Mouse (Mus musculus) cerebellum, adult 9-10 months (tissue): ENCODE results near the gene Tmem201.

Source experiments
- DNase-seq: peaks from one replicate; pipeline ENCODE4 v3.0.0; 2022

Tmem201 gene

DNA sequence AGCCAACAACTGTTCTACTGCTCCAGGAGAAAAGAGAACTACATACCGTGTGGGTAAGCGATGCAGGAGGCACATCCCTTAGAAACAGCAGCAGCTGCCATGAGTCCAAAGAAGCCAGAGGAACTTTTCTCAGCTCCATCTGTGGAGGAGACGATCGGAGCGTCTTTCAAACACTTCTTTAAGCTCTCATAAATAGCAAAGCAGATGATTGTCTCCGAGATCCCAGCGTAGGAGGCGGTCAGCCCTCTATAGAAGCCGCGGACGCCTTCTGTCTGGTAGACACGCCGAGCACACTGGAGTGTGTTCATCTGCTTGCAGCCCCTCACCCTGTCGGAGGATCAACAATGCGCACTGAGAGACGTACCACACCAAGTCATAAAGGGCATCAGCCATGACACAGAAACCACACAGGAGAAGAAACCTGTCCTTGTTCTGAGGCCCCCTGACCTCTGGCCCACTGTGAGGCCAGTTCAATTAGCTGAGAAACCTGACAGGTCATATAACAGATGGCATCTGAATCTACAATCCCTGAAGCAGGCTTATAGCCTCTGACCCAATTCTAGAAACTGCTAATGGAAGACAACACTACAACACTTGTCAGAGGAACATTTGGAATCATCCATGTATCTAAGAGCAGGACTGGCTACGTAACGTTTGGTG is 11.3 kb upstream of the Tmem201 start:
- DNase-seq, result no peak

- DNase-seq, result no peak
These were observed 6.3 kb upstream of the Tmem201 start for GRCm38 (mm10) chr4:149744119-149744518.

DNA sequence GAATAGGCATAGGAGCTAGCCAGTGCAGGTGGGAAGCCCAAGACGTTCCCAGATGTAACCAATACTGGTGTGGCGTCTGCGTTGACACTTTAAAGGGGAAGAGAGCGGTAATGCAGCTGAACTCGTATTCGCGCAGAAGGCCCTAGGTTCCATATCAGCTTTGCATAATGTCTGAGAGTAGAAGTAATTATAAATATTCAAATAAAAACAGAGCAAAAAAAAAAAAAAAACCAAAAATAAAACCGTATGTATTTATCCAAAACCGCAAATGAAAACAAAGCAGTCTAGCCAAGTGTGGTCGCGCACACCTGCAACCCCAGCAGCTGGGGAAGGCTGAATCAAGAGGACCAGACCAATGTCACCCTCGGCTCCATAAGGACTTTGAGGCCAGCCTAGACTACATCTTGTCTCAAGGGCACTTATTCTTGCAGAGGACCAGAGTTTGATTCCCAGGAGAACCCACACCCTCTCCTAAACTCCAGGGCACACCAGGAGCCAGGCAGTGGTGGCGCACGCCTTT is 4.2 kb upstream of the Tmem201 start:
- no peak for DNase-seq

DNA sequence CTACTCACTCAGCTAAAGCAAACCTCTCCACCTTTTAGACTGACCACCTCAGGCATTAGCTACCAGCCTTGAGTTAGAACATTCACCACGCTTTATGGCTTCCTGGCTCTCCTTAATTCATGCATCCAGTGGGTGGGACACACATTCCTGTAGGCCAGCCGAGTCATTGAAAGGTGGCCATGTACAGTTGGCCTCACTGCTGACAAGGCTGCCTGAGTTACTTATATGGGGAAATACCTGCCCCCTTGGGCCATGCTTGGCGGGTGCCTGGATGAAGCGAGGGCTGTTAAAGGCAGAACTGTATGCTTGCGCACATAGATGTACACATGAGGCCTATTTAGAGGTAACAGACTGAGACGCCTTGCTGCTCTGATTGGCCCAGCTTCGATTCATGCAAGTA is 2.5 kb upstream of the Tmem201 start:
- DNase-seq, result peak; percentile 27

DNA sequence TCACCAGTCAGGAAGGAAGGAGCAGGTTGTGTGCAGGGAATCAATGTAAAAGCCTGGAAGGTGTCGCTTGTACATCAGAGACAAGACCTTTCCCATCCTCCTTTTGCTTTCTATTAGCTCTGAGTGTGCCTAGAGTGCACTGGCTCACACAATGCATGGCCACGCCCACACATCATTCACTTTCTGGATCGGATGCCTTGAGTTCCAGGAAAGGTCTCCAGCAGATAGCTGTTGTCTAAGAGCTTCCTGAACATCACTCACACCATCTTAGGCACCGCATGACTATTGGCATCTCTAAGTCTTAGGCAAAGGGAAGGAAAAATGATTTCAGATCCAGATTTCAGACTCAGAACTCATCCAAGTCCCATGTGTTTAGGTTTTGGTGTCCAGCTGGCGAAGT is 1.6 kb upstream of the Tmem201 start:
- DNase-seq, result peak; percentile 55

GRCm38 (mm10) chr4:149736581-149736980 is 1.3 kb downstream of the Tmem201 start:
- peak; percentile 97 for DNase-seq

DNA sequence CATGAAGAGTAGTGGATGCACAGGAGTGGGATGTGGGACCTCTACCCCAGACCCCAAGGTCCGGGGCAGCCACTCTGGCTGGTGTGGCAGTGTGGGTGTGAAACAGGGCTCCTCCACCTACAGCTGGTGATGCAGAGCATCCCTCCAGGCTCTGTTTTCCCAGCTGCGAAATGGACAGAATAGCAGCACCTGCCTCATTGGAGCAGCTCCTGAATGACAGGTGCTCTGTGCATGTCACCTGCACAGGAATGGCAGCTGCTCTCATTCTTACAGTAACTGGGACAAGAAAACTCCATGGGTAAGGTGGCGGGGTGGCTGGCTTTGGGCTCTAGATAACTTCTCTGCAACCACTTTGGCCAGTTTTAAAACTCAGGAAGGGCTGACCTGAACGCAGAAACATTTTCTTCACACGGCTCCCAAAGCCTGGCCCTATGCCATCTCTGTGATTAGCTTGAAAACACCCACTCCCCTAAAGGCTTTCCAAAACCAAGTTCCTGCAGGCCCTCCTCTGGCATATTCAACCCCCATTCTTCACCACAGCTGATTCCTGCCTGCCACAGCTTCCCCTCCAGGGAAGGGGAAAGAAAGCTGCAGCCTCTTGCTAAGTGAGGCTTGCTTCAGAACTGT is 2.1 kb downstream of the Tmem201 start:
- DNase-seq, result peak; percentile 71

DNA sequence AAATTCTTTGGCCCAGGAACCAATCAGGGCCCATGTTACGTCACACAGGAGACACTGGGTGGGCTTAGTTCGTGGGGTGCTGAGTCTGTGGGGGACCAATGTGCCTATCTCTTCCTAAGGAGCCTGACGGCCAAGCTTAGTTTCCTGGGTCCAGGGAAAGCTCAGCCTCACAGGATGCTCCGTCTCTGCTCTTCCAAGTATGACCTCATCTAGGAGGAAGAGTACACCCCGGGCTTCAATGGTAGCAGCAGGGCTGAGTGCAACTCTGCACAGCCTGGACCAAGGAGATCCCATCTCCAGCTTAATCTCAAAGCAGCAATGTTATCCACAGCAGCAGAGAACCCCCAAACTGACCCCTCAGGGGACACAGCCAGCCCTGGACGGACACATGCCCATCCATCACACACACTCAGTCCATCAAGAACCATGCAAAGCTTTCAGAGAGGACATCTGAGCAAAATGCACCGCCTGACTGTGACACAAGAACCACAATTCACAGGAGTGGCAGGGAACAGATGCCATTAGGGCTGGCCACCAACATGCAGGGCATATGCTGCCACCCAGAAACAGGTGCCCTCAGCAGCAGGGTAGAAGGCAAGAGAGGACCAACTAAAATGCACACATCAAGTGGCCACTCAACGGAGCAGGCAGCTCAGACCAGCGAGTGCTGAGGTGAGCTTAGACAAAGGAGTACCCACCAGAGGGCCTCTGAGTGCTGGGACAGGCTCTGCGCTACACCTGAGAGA is 2.9 kb downstream of the Tmem201 start:
- peak; percentile 94 for DNase-seq

- peak; percentile 65 for DNase-seq
These were observed 3.6 kb downstream of the Tmem201 start for GRCm38 (mm10) chr4:149734246-149734645.

DNA sequence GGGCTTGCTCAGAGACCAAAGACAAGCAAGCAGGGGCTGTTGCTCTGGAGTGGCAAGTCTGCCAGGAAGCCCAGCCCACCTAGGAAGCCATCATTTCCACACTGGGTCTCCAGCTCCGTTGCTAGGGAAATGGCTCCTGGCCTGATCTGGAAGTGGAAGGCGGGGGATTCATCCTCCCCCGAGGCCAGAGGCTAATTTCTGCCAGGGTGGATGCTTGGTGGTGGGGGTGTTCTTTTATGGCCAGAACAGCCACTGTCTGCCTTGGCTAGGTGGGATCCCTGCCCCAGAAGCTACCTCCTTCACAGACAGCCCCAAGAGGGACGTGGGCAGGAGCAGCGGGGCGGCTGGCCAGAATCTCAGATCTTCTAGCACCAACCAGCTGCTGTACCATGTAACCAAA is 4.1 kb downstream of the Tmem201 start:
- DNase-seq, result no peak

DNA sequence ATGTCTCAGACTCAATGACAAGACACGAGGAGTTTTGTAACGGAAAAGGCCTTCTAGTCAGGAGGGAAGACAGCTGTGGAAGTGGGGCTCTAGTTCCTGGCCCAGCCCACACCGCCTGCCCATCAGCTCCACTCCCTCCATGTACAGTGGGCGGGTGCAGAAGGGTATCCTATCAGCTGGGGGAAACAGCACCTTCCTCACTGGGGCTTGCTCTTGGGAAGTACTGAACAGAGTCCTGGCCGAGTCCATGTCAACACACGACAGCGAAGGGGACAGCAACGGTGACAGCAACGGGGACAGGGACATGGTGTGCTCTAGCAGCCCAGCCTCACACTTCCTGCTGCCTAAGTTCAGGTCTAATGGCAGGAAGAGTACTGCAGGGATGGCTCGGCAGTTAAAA is 5.0 kb downstream of the Tmem201 start:
- no peak for DNase-seq

- DNase-seq, result no peak
These were observed 5.5 kb downstream of the Tmem201 start for GRCm38 (mm10) chr4:149732313-149732712.

- DNase-seq, result peak; percentile 41
These were observed 7.0 kb downstream of the Tmem201 start for GRCm38 (mm10) chr4:149730827-149731226.

- DNase-seq, result no peak
These were observed 9.0 kb downstream of the Tmem201 start for GRCm38 (mm10) chr4:149728810-149729209.

DNA sequence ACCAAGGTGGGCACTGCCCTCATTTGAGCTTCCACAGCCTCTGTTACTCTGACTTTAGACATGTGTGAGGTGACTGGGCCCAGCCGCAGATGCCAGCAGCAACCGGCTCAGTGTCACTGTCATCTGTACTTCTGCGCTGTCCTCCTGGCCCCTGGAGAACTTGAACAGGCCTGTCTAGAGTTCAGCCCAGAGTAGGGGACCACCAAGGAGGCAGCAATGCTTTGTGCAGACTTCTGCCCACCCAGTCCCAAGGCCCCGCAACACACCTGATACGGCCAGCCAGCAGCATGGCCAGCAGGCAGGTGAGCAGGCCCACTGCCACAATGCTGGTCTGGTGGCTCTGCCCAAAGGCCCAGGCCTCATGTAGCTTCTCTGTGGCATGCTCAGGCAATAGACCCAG is 10.2 kb downstream of the Tmem201 start:
- peak; percentile 32 for DNase-seq

- peak; percentile 94 for DNase-seq
These were observed 12.0 kb downstream of the Tmem201 start for GRCm38 (mm10) chr4:149725661-149726350.

GRCm38 (mm10) chr4:149724916-149725470 is 12.9 kb downstream of the Tmem201 start:
- DNase-seq, result peak; percentile 57

DNA sequence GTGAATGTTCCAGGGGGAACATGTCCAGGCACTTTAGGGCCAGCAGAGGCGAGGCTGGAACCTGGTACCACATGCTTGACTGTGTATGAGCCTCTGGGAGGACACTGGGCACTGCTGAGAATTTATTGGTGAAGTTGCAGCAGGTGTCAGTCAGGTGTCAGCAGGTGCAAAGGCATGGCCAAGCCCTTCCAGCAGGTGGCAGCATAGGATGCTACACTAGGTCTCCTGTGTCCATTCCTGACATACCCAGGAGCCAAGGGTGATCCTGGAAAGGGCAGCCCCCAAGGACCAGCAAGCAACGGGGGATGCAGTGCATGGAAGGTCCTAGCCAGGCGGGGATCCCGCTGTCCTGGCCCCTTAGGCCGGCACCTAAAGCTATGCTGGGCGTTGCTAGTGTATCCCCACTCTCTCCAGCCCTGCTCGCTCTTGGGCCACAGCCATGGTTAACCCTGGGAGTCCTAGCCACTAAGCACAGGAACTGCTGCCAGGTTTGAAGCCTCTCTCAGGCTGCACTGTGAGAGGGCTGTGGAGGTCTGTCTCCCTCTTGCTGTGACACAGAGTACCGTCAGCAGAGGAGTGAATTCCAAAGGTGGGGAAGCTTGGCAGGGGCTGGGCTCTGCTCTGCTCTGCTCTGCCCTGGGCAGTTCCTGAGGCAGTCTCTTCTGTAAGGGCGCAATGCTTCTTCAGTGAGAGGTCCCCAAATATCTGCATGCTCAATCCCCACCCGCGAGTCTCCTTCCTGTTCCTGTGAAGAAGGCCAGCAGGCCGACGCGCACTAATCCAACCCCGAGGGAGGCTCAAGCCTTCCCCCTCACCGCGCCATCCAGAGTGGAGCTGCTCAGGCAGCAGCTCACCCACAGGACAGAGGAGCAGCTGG is 13.8 kb downstream of the Tmem201 start:
- DNase-seq, result peak; percentile 96

DNA sequence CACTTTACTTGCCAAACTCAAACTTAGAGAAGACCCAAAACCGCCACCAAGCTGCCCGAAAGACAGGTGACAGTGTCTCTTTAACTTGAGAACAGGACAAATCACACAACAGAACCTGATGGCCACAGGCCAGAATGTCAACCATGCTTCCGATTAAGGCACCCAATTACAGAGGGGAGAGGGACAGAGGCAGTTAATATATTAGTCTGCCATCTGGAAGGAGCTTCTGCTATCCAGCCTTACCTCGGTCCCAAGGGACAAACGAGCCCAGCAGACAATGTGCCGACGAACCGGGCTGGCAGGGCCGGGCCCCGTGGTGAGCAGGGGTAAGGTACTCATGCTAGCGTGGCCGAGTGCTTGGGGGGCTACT is 14.8 kb downstream of the Tmem201 start:
- peak; percentile 68 for DNase-seq

- DNase-seq, result peak; percentile 72
These were observed 15.5 kb downstream of the Tmem201 start for GRCm38 (mm10) chr4:149722104-149723020.

DNA sequence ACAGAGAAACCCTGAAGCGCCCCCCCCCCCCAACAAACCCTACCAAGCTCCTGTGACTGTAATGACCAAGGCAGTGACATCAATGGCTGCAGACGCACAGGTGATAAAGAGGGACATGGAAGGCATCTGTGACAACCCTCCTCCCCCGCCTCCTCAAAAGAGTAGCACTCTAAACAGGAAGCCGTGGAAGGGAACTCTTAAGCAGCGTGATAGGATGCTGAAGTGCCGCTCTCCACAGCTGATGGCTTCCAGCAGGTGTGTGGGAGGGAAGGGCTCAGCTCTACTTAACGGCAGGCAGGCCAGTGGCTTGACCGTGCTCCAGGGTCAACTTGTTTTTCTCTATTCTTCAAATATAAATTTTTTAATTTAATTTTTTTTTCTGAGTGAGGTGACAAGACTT is 16.7 kb downstream of the Tmem201 start:
- DNase-seq, result peak; percentile 21
